Mouse (Mus musculus) neural tube, postnatal 0 days (tissue): ENCODE measurements around the gene Klhl6. TPM values are rescaled to one million over a fixed set of nuclear protein-coding genes. Genes with fewer than 3 reads are reported as not detected.

Experiments
- polyA plus RNA-seq: library from polyadenylated mRNA; unstranded; fragments of >200 nt; fragmentation: Nextera tagmentation; extraction: Ambion mirVana; gene quantifications from 2 replicates; pipeline ENCODE4 v1.2.1, GENCODE M21; 2015

Klhl6 gene
- 3.4 and 3.7 TPM in 2 replicates for polyA plus RNA-seq

GRCm38 (mm10) chr16:19982537-19983257 lies at the start of gene Klhl6:
Klhl6 (minus strand) TSS chr16:19983037.

Other genes starting within 250 kb of the Klhl6 start
- gene B3gnt5, start 222.8 kb downstream of the Klhl6 start, polyA plus RNA-seq, result 15.5 and 19.6 TPM in 2 replicates
- 25.6 and 26.0 TPM in 2 replicates for gene Klhl24, start 114.5 kb upstream of the Klhl6 start, polyA plus RNA-seq
- 9.4 and 10.8 TPM in 2 replicates for gene Yeats2, start 158.0 kb upstream of the Klhl6 start, polyA plus RNA-seq